Mouse (Mus musculus): Measurements from ENCODE around the gene Gng7.
"Not testable (repeated sequence)": the region's sequence is repeated elsewhere in the genome, so short reads cannot be mapped to it uniquely, and the experiment has no call there.

Gene Gng7

DNA sequence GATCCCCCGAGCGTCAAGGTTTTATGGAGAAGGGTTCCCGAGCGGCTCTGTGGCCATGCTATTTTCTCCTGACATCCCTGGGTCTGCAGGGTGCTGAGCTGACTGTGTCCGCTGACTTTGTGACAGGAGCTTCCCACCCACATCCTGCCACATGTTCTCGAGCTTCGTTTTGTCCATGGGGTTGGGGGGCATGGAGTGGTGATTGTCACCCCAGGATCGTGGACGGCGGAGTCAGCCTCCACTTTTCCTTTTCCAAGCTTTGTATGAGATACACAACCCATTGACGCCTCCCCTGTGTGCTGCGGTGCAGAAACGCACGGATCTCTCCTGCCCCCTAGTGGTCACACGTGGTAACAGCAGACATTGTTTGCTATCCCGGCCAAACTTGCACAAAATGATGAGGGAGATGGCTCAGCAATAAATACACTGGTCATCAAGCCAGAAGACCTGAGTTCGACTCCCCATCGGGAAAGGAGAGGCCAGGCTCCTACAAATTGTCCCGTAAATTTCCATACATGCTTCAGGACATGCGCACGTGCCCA lies 19.6 kb downstream of the Gng7 start:
- DNase-seq (ENCODE audit: low spot score in 2 of 2) = peak; percentile 76 to 82

- DNase-seq (ENCODE audit: low spot score in 2 of 2) = no peak
These were observed 20.1 kb downstream of the Gng7 start for GRCm38 (mm10) chr10:80994621-80995020.

DNA sequence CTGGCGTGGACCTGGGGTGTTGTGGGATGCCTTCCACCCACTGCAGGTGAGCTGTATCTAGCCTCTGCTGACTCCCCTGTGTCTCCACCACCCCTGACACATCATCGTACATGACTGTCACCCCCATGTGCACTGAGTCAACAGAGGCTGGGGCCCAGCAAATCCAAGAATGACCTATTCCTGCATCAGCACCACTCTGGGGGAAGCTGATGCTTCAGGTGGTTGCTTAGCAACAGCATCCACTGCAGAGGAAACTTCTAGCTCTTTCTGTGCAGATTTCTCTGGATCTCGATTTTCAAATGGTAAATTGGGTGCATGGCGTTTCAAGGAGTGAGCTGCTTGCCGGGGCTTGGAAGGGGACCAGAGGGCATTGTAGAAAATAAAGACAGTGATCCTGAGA lies 21.5 kb downstream of the Gng7 start:
- no peak for DNase-seq (ENCODE audit: low spot score in 2 of 2)

DNA sequence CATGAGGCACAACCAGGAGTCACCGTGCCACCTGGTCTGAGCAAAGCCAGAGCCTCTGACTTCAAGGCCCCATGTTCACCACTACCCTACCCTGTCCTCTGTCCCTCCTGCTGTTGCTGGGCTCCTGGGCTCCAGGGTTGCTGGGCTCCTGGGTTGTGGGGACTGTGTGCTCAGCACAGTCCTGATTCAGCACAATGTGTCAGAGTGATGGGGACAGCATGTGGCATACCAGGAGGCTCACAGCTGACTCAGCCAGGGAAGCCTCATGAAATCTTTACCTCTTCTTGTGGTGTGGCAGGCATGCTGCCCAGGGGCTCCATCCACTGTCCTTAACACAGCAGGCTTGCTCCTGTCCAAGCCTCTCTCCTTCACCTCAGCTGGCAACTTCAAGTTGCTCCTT lies 22.8 kb downstream of the Gng7 start:
- DNase-seq (ENCODE audit: low spot score in 2 of 2) = no peak

DNA sequence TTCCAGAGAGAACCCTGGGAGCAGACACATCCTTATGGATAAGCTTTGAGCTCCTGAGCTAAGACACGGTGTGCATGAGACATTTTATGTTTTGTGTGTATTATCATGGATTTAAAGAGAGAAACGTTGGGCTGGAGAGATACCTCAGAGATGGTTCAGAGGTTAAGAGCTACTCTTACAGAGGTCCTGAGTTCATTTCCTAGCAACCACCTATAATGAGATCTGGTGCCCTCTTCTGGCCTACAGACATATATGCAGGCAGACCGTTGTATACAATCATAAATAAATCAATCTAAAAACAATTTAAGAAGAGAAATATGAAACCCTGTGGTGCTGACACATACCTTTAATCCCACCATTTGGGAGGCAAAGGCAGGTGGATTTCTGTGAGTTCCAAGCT lies 23.7 kb downstream of the Gng7 start:
- no peak for DNase-seq (ENCODE audit: low spot score in 2 of 2)

- DNase-seq (ENCODE audit: low spot score in 2 of 2) = peak; percentile 32 to 51
These were observed 24.3 kb downstream of the Gng7 start for GRCm38 (mm10) chr10:80990406-80990805.

GRCm38 (mm10) chr10:80989854-80990253 lies 24.9 kb downstream of the Gng7 start:
- not testable (repeated sequence) for DNase-seq (ENCODE audit: low spot score in 2 of 2)

GRCm38 (mm10) chr10:80989446-80989845 lies 25.3 kb downstream of the Gng7 start:
- peak; percentile 65 to 69 for DNase-seq (ENCODE audit: low spot score in 2 of 2)

DNA sequence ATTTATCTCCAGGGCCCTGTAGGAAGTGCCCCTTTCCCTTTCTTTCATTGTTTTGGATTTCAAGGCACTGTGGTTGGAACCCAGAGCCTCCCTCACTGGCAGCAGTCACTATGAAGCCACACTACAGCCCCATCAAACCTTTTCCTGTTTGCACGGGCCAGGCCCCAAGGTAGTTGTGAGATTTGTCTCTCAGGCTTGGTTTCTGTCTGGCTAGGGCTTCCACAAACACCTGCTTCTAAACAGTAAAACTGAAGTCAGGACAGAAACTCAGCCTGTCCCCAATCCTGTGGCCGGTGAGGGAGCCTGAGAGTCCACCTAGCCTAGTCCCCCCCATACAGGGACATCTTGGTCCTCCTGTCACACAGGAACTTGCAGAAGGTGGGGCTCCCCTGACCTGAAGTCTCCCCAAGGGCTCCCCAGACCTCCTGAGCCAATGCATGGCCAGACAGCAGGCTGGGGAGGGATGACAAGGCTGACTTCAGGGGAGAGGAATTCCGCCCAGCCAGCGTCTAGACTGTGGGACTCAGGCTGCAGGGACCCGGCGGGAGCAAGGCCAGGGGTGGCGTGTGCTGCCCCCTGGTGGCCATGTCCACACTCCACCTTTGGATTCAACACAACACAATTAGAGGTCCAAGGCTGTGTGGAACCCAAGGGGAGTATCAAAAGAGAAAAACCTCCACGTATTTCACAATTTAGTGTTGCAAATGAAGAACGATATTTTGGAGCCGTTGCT lies 26.9 kb downstream of the Gng7 start:
- peak; percentile 68 to 76 for DNase-seq (ENCODE audit: low spot score in 2 of 2)

GRCm38 (mm10) chr10:80986754-80987153 lies 28.0 kb downstream of the Gng7 start:
- DNase-seq (ENCODE audit: low spot score in 2 of 2) = no peak

DNA sequence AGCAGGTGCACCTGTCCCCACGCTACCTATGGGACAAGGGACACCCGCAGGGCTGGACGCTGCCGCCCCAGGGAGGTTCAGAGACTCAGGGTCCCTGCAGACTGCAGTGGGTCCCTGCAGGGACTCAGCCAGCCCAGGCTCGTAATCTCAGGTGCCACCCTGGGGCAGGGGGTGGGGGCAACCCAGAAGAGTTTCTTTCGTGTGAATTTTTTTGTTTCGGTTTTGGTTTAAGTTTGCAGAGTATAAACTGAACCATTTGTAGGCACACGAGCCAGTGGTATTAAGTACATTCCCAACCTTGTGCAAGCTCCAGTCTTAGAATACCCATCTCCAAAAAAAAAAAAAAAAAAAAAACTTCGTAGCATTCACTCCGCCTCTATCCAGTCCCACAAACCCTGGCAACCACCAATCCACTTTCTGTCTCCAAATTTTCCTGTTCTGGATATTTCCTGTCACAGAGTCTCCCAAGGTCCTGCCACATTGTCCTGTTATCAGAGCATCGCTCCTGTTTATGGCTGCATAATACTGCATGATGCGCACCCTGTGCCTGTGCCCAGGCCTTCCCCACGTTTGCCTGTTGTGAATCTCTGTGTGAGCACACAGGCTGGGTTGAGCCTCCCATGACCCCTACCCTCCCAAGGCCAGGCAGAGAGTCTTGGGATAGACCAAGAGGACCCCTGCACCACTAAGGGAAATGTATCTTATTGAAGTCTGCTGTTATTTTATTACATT lies 28.6 kb downstream of the Gng7 start:
- DNase-seq (ENCODE audit: low spot score in 2 of 2) = peak in 1 of 2 experiments; percentile 27

GRCm38 (mm10) chr10:80985241-80985969 lies 29.3 kb downstream of the Gng7 start:
- peak; percentile 40 to 47 for DNase-seq (ENCODE audit: low spot score in 2 of 2)

DNA sequence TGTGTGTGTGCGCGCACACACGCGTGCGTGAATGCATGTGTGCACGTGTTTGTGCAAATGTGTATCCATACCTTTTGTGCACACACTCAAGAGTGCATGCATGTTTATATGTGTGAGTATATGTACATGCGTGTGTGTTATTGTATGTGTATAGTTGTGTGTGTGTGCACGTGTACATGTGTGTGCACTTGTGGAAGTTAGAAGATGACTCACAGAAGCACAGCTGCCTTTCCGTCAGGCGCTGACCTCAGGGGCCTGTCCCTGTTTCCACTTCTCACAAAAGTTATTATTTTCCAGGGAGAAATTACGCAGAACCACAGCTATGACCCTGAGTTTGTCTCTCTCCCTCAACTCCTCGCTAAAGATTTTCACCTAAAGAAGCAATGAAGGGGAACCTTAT lies 30.5 kb downstream of the Gng7 start:
- no peak for DNase-seq (ENCODE audit: low spot score in 2 of 2)

- no peak for DNase-seq (ENCODE audit: low spot score in 2 of 2)
These were observed 32.4 kb downstream of the Gng7 start for GRCm38 (mm10) chr10:80982381-80982780.

DNA sequence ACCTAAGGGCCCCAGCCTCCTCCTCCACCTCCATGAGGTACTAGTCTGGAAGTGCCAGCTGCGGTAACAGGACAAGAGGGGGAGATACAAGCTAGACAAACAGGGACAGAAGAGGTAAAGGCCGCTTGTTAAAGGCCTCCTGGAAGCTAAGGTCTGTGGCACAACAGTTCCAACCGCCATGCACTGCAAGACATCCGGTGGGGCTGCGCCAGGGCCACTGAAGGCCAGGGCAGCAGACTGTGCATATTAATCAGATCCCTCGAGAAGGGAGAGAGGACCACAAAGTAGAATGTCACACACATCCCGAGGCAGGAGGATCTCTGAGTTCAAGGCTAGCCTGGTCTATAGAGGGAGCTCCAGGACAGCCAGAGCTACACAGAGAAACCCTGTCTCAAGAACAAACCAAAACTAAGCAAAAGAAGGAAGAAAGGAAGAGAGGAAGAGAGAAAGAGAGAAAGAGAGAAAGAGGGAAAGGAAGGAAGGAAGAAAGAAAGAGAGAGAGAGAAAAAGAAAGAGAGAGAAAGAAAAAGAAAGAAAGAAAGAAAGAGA lies 33.1 kb downstream of the Gng7 start:
- no peak for DNase-seq (ENCODE audit: low spot score in 2 of 2)

DNA sequence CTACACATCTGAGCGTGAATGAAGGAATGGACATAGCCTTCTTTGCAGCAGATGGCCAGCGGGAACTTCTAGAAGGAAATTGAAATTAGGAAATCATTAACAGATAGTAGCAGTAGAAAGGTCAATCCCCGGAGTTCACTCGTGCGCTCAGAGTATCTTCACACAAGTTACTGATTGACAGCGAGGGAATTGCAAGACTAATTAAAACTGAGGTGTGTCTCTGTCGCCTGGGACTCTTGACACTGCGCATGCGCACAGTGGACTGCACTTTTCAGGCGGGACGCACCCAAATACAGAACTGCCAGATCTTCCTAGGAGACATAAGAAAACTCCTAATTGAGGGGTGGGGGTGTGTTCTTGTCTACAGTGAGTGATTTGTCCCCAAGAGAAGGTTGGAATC lies 39.3 kb downstream of the Gng7 start:
- no peak for DNase-seq (ENCODE audit: low spot score in 2 of 2)

DNA sequence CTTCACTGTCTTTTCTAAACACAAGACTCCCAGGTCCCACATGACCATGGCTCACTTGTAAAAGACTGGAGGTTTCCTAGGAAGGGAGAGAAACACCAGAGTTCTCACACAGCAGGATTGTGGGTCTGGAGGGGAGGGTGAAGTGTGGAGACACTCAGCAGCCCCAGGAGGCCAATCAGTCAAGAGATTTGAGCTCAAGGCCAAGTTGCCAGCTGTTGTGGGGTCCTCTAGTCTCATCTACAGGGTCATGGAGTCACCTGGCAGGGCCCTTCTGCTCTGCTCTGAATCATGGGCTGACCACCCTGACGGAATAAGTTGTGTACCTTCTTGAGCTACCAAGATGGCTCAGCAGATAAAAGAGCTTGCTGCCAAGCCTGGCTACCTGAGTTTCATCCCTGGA lies 41.0 kb downstream of the Gng7 start:
- no peak for DNase-seq (ENCODE audit: low spot score in 2 of 2)

- DNase-seq (ENCODE audit: low spot score in 2 of 2) = peak in 1 of 2 experiments; percentile 45
These were observed 42.4 kb downstream of the Gng7 start for GRCm38 (mm10) chr10:80972071-80972987.

DNA sequence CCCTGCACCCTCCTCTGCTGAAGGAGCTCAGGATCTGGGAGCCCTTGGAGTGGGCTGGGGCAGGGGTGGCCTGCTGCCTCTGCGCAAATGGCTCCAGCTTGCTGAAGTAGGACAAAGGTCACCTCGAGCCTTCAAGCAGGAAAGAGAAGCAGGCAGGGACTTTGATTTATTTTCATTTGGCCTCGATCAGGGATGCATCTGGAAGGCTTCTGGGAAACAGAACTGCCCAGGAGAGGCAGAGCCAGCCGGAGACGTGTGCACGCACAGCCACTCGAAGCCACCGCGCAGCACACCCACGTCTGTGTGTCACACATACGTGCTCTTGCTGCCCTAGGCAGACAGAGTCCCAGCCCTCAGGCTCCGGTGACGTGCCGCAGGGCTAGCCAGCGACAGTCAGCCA lies 43.2 kb downstream of the Gng7 start:
- DNase-seq (ENCODE audit: low spot score in 2 of 2) = no peak

GRCm38 (mm10) chr10:80970159-80970558 lies 44.6 kb downstream of the Gng7 start:
- DNase-seq (ENCODE audit: low spot score in 2 of 2) = no peak

DNA sequence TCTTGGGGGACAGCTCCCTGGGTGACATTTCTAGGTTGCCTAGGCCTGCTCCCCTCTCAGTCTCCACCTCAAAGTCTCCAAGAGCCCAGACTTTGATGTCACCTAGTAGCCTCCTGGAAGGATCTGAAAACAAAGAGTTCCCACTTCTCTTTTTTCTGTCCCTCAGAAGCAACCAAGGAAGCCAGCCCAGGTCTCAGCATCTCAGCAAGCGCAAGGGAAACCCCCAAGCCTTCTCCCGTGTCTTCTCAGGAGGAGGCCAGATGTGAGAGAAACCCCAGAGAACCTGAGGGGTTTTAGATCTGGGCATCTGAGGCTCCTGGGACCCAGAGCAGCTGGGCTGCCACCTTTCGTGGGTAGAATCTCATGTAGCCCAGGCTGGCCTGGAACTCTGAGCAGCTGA lies 45.4 kb downstream of the Gng7 start:
- DNase-seq (ENCODE audit: low spot score in 2 of 2) = no peak

Measured in natural killer cell, adult 2 months (primary cell).